Mouse (Mus musculus) hindbrain, embryonic 16.5 days (tissue): ENCODE data around the gene Nxph3. TPM values are rescaled to one million over a fixed set of nuclear protein-coding genes. Genes with fewer than 3 reads are reported as not detected.

ENCODE experiments used
- ATAC-seq: fragments of 200-750 bp; cut with Nextera tagmentation; 2 replicates; pipeline ENCODE4 v1.8.0; 2017; ENCODE audit warnings: moderate TSS enrichment, moderate library complexity
- H3K27ac ChIP-seq: fragments of 300-500 bp; sonication (generic); 2 replicates; pipeline ENCODE4 v1.5.1; 2014; ENCODE audit warnings: low read depth, mild to moderate bottlenecking, control low read depth, low read length, moderate library complexity
- H3K27me3 ChIP-seq: fragments of 300-500 bp; sonication (generic); replicated peaks from 2 replicates; pipeline ENCODE4 v1.6.1; 2014; ENCODE audit warnings: low read length; ENCODE audit not compliant: control insufficient read depth, insufficient read depth
- H3K36me3 ChIP-seq: fragments of 300-500 bp; sonication (generic); 2 replicates; pipeline ENCODE4 v1.6.1; 2014; ENCODE audit warnings: mild to moderate bottlenecking, low read length, moderate library complexity, mixed read lengths; ENCODE audit not compliant: control insufficient read depth, insufficient read depth
- H3K4me1 ChIP-seq: fragments of 300-500 bp; sonication (generic); 2 replicates; pipeline ENCODE4 v1.6.1; 2014; ENCODE audit warnings: low read depth, low read length; ENCODE audit not compliant: control insufficient read depth, insufficient read depth
- H3K4me2 ChIP-seq: fragments of 300-500 bp; sonication (generic); 2 replicates; pipeline ENCODE4 v1.6.1; 2014; ENCODE audit warnings: mild to moderate bottlenecking, low read length, control low read depth, moderate library complexity
- H3K4me3 ChIP-seq: fragments of 300-500 bp; sonication (generic); 2 replicates; pipeline ENCODE4 v1.5.1; 2014; ENCODE audit warnings: mild to moderate bottlenecking, low read length, control low read depth, moderate library complexity
- H3K9ac ChIP-seq: fragments of 300-500 bp; sonication (generic); 2 replicates; pipeline ENCODE4 v1.6.1; 2014; ENCODE audit warnings: low read depth, mild to moderate bottlenecking, control low read depth, low read length, moderate library complexity
- H3K9me3 ChIP-seq: fragments of 300-500 bp; sonication (generic); 2 replicates; pipeline ENCODE4 v1.6.1; 2014; ENCODE audit warnings: mild to moderate bottlenecking, low read length, moderate library complexity; ENCODE audit not compliant: control insufficient read depth
- WGBS: fragments of 180-500 bp; shearing (Covaris S2); extraction: QIAGEN DNeasy Blood & Tissue Kit; methylation state at CpG from one replicate; pipeline ENCODE4 v1.1.7; 2014; 5-methylcytosine and 5-hydroxymethylcytosine counted together
- polyA plus RNA-seq: library from polyadenylated mRNA; unstranded; fragments of >200 nt; fragmentation: Nextera tagmentation; extraction: Ambion mirVana; gene quantifications from 2 replicates; pipeline ENCODE4 v1.2.1, GENCODE M21; 2015

Nxph3 gene
- 2.8 and 3.0 TPM in 2 replicates for polyA plus RNA-seq

DNA sequence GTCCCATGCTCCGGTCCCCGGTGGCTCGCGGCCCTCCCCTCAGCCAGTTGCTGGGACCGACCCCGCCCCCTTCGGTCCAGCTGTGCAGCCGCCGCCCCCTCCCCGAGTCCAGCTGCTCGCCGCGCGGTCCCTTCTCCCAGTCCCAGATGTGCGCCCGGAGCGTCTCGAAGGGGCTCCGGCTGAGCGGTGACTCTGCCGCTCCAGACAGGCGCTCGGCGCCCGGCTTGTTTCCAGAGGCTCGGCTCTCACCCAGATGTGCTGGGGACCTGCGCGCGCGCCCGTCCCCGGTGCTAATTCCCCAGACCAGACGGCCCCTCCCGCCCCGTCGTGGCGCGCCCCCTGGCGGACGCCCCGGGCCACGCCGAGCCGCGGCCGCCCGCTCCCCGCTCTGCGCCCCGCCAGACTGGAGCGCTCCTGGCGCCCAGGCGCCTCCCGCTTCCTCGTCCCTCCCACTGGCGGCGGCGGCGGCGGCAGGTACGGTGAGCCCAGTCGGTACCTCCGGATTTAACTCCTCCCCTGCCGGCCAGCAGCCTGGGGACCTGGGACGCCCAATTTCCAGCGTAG is at the start of gene Nxph3:
Gene Nxph3 (minus strand): TSS at position 273 of the 564 bp plus-strand sequence.
- Histone ChIP-seq H3K9me3 (no peaks in the 10 kb centered on the region), H3K9ac (peak within 1 kb of the TSS; percentile 71), H3K27ac (peak within 1 kb of the TSS; percentile 44; the same call in 1 of the 2 replicates), H3K36me3 (no peaks in the 10 kb centered on the region), H3K27me3 (peaks cover 16% of the 10 kb centered on the region), H3K4me2 (peak within 1 kb of the TSS; percentile 95), H3K4me3 (peak within 1 kb of the TSS; percentile 64), H3K4me1 (peaks cover 25% of the 10 kb centered on the region)
- 2% methylated on average over 52 of the region's 66 CpGs for WGBS
- ATAC-seq = peak; percentile 32

- Histone ChIP-seq H3K4me1 (no peaks in the 10 kb centered on the region), H3K36me3 (no peaks in the 10 kb centered on the region), H3K27ac (no peak overlapping the region), H3K9ac (no peak overlapping the region), H3K4me2 (no peak overlapping the region), H3K9me3 (no peaks in the 10 kb centered on the region), H3K27me3 (no peaks in the 10 kb centered on the region), H3K4me3 (no peak overlapping the region)
- ATAC-seq = no peak
- WGBS = 95% methylated on average over 5 of the region's 5 CpGs
These were observed 49.5 kb upstream of the Nxph3 start for GRCm38 (mm10) chr11:95563849-95564248.

GRCm38 (mm10) chr11:95560773-95561172 is 46.4 kb upstream of the Nxph3 start:
- WGBS = 43% methylated on average over 3 of the region's 3 CpGs
- Histone ChIP-seq H3K27ac (no peak overlapping the region), H3K4me3 (no peak overlapping the region), H3K9ac (no peak overlapping the region), H3K36me3 (no peaks in the 10 kb centered on the region), H3K4me1 (no peaks in the 10 kb centered on the region), H3K27me3 (no peaks in the 10 kb centered on the region), H3K4me2 (no peak overlapping the region), H3K9me3 (no peaks in the 10 kb centered on the region)
- no peak for ATAC-seq

DNA sequence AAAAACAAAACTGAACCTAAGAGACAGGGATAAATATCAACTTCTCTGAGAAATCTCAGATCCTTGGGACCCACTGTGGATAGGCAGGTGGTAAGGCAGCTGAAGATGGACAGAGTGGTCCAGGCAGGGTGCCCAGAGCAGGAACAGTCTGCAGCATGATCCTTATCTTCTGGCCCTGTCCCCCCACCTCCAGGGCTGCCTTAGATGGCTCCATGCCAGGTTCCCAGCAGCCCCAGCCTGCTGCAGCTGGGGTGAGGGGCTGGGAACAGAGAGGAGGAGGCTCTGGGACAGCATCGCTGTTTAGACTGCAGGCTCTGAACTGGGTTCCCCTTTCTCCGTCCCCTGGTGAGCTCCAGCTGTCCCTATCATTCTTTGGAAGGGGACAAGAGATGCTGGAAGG is 45.4 kb upstream of the Nxph3 start:
- peak; percentile 45; the same call in 1 of the 2 replicates for ATAC-seq
- H3K4me1 ChIP-seq = no peaks in the 10 kb centered on the region
- no peaks in the 10 kb centered on the region for H3K9me3 ChIP-seq
- H3K27ac ChIP-seq = no peak overlapping the region
- no peak overlapping the region for H3K9ac ChIP-seq
- H3K27me3 ChIP-seq = no peaks in the 10 kb centered on the region
- no peaks in the 10 kb centered on the region for H3K36me3 ChIP-seq
- 48% methylated on average over 2 of the region's 2 CpGs for WGBS
- no peak overlapping the region for H3K4me2 ChIP-seq
- no peak overlapping the region for H3K4me3 ChIP-seq

DNA sequence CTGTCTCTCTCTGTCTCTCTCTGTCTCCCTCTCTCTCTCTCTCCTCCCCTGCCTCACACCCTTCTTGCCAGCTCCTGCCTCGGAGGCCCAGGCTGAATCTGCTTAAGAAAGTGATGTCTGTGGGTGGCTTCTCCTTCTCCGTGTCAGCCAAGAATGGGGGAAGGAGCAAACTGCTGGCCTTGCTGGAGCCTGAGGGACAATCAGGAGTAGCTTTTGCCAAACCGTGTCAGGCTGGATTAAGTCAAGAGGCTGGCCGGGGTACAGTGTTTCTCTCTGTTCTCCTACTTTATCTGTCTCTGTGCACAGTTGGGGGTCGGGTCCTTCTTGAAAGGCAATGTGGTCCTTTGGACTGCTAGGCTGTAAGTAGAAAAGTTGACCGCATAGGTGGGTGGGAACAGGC is 43.3 kb upstream of the Nxph3 start:
- Histone ChIP-seq H3K9ac (no peak overlapping the region), H3K4me3 (no peak overlapping the region), H3K4me2 (no peak overlapping the region), H3K4me1 (no peaks in the 10 kb centered on the region), H3K27ac (no peak overlapping the region), H3K36me3 (no peaks in the 10 kb centered on the region), H3K9me3 (no peaks in the 10 kb centered on the region), H3K27me3 (no peaks in the 10 kb centered on the region)
- 27% methylated on average over 6 of the region's 6 CpGs for WGBS
- no peak; the same call in 1 of the 2 replicates for ATAC-seq

DNA sequence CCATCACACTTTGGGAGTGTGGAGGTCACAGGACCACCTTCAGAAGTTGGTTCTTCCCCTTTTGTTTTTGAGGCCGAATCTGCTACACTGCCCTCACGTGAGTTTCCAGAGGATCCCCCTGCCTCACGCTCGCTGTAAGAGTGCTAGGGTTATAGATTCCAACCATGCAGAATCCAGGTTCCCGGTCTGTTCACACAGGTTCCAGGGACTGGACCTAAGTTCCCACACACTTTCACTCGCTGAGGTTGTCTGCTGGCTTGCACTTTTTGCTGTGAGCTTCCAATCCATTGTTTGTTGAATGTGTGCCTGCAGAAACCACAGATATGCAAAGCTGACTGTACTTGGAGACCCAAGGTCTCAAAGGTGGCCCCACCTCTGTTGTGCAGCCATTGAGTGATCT is 42.7 kb upstream of the Nxph3 start:
- H3K36me3 ChIP-seq = no peaks in the 10 kb centered on the region
- no peaks in the 10 kb centered on the region for H3K9me3 ChIP-seq
- 79% methylated on average over 6 of the region's 6 CpGs for WGBS
- H3K4me2 ChIP-seq = no peak overlapping the region
- ATAC-seq = no peak
- H3K27me3 ChIP-seq = no peaks in the 10 kb centered on the region
- H3K9ac ChIP-seq = no peak overlapping the region
- no peaks in the 10 kb centered on the region for H3K4me1 ChIP-seq
- no peak overlapping the region for H3K4me3 ChIP-seq
- H3K27ac ChIP-seq = no peak overlapping the region

- no peaks in the 10 kb centered on the region for H3K27me3 ChIP-seq
- H3K9me3 ChIP-seq = peaks cover 2% of the 10 kb centered on the region; the same call in 1 of the 2 replicates
- H3K9ac ChIP-seq = no peak overlapping the region
- H3K27ac ChIP-seq = no peak overlapping the region
- H3K4me1 ChIP-seq = no peaks in the 10 kb centered on the region
- WGBS = 60% methylated on average over 8 of the region's 8 CpGs
- H3K4me2 ChIP-seq = no peak overlapping the region
- ATAC-seq = no peak
- H3K4me3 ChIP-seq = no peak overlapping the region
- H3K36me3 ChIP-seq = no peaks in the 10 kb centered on the region
These were observed 40.9 kb upstream of the Nxph3 start for GRCm38 (mm10) chr11:95555279-95555678.

DNA sequence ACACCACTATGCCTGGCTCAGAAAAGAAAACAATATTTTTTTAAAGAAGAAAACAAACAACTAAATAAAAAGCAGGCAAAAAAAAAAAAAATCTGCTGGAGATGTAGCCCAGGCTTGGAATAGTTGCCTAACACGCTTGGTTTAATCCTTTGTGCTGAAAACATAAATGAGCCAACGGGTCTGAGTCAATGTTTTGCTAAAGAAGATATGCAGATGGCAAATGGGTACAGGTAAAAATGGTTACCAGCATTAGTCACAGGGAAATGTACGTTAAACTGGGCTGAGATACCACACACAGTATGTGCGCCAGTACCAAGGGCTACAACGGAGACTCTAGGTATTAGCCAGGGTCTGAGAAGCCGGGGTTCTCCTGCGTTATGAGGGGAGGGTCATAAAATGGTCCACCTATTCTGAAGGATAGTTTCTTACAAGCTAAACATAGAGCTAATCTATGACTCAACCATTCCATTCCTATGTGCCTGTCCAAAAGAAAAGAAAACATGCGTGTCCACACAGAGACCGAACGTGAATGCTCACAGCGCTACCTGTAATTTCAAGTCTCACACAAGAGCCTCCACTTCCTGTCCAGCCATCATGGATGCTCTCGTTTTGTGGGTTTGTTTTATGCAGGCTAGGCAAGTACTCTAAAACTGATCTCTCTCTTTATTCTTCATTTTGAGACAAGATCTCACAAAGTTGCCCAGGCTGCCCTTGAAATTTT is 36.1 kb upstream of the Nxph3 start:
- Histone ChIP-seq H3K27me3 (no peaks in the 10 kb centered on the region), H3K27ac (no peak overlapping the region), H3K9ac (no peak overlapping the region), H3K4me1 (no peaks in the 10 kb centered on the region), H3K36me3 (no peaks in the 10 kb centered on the region), H3K4me2 (no peak overlapping the region), H3K4me3 (no peak overlapping the region), H3K9me3 (peaks cover 2% of the 10 kb centered on the region; the same call in 1 of the 2 replicates)
- ATAC-seq = no peak
- 88% methylated on average over 12 of the region's 12 CpGs for WGBS

DNA sequence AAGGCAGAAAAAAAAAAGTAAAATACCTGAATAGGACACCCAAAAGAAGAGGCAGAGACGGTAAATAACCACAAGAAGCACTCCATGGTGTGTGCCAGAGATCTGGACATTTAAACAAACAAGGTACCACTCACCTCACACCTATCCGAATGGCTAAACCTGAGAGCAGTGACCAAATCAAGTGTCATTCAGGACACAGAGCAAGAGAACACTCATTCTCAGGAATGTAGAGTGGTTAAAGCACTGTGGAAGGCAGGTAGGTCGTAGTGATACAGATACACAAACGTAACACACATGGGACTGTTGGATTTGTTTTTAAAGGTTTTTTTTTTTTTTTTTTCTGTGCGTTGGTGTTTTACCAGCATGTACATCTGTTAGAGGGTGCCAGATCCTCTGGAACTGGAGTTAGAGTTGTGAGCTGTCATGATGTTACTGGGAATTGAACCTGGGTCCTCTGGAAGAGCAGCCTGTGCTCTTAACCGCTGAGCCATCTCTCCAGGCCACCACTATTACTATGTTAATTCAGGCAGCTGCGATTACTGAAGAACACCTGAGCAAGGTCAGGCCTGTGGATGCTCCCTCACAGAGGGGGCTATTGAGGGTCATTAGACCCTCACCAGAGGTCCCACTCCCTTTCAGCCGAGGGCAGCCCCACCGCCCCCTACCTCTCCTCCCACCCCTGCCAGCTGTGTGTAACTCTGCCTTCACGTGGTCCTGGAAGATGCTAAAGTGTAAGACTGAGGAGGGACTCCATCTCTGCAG is 31.8 kb upstream of the Nxph3 start:
- no peak overlapping the region for H3K27ac ChIP-seq
- ATAC-seq = no peak
- H3K4me2 ChIP-seq = no peak overlapping the region
- no peak overlapping the region for H3K9ac ChIP-seq
- H3K4me3 ChIP-seq = no peak overlapping the region
- H3K9me3 ChIP-seq = no peaks in the 10 kb centered on the region
- no peaks in the 10 kb centered on the region for H3K36me3 ChIP-seq
- H3K4me1 ChIP-seq = no peaks in the 10 kb centered on the region
- WGBS = 73% methylated on average over 10 of the region's 10 CpGs
- no peaks in the 10 kb centered on the region for H3K27me3 ChIP-seq
